Mouse (Mus musculus) heart, postnatal 0 days (tissue): ENCODE data around the gene Pola2.

Source experiments
- CTCF ChIP-seq: IDR thresholded peaks from 2 replicates; pipeline ENCODE4 v1.5.1; 2016; ENCODE audit warnings: antibody characterized with exemption, control low read depth, low read depth
- EP300 ChIP-seq: IDR thresholded peaks from 2 replicates; pipeline ENCODE4 v1.6.1; 2016; ENCODE audit warnings: antibody characterized with exemption, low read depth

DNA sequence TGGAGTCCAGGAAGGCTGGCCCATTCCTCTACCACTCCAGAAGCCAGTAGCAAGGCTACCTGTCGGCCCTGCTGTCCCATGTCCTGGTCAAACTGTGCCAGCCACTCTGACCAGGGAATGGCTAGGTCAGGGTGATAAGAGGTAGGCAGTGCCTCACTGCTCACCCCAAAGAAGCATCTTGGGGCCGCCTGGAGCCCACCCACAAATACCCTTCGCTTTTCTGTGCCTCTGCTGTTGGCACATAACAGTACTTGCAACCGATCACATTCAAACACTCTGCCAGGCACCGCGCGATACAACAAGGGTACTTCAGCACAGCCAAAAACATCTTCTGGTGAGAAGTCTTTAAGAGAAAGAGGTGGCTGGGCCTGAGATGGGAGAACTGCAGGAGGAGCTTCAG, 71.7 kb downstream of the Pola2 start:
- TF ChIP-seq CTCF (no peak), EP300 (no peak)
